Mouse (Mus musculus) myocyte (in vitro differentiated cells): ENCODE data around the gene Stn1. TPM values are rescaled to one million over a fixed set of nuclear protein-coding genes. Genes with fewer than 3 reads are reported as not detected.

ENCODE experiments used
- H3K27me3 ChIP-seq: one replicate; pipeline ENCODE4 v1.6.1; 2011; ENCODE audit not compliant: control insufficient read depth, insufficient read depth, insufficient read length
- H3K36me3 ChIP-seq: one replicate; pipeline ENCODE4 v1.6.1; 2011; ENCODE audit not compliant: control insufficient read depth, insufficient read depth
- H3K4me2 ChIP-seq: one replicate; pipeline ENCODE4 v1.6.1; 2011; ENCODE audit warnings: low read depth, control low read depth
- H3K4me3 ChIP-seq: one replicate; pipeline ENCODE4 v1.5.1; 2011; ENCODE audit warnings: mild to moderate bottlenecking, control low read depth, moderate library complexity
- H3K79me2 ChIP-seq: one replicate; pipeline ENCODE4 v1.6.1; 2011; ENCODE audit not compliant: control insufficient read depth, insufficient read depth
- H3ac ChIP-seq: one replicate; pipeline ENCODE4 v1.6.1; 2011; ENCODE audit not compliant: control insufficient read depth, insufficient read length
- CEBPB ChIP-seq: IDR thresholded peaks from 2 replicates; pipeline ENCODE4 v1.6.1; 2011; ENCODE audit warnings: mild to moderate bottlenecking, moderate library complexity; ENCODE audit not compliant: poor library complexity, insufficient read depth, severe bottlenecking
- E2F4 ChIP-seq: IDR thresholded peaks from one replicate; pipeline ENCODE4 v1.6.1; 2011; ENCODE audit warnings: mild to moderate bottlenecking, control low read depth, moderate library complexity; ENCODE audit not compliant: insufficient read depth
- MAX ChIP-seq: IDR thresholded peaks from one replicate; pipeline ENCODE4 v1.6.1; 2011; ENCODE audit warnings: low read depth, mild to moderate bottlenecking, control low read depth
- MYOD1 ChIP-seq, 3 experiments: IDR thresholded peaks; one replicate each; pipeline ENCODE4 v1.6.1; 2011; ENCODE audit warnings: control low read depth in 2 of 3, low read depth in 2 of 3, mild to moderate bottlenecking in 2 of 3, moderate library complexity in 1 of 3; ENCODE audit not compliant: insufficient read length in 2 of 3, control insufficient read depth in 1 of 3
- MYOG ChIP-seq, 3 experiments: IDR thresholded peaks; one replicate each; pipeline ENCODE4 v1.6.1; 2011; ENCODE audit warnings: control low read depth in 2 of 3, low read depth in 2 of 3, mild to moderate bottlenecking in 2 of 3; ENCODE audit not compliant: insufficient read length in 2 of 3, control insufficient read depth in 1 of 3, insufficient read depth in 1 of 3
- POLR2A ChIP-seq: IDR thresholded peaks from one replicate; pipeline ENCODE4 v1.6.1; 2011; ENCODE audit warnings: low read depth, mild to moderate bottlenecking, control low read depth, moderate library complexity; ENCODE audit not compliant: insufficient read length
- POLR2AphosphoS2 ChIP-seq: IDR thresholded peaks from one replicate; pipeline ENCODE4 v1.6.1; 2011; ENCODE audit warnings: low read depth, control low read depth; ENCODE audit not compliant: insufficient read length
- REST ChIP-seq: IDR thresholded peaks from one replicate; pipeline ENCODE4 v1.6.1; 2011; ENCODE audit warnings: mild to moderate bottlenecking, control low read depth, moderate library complexity; ENCODE audit not compliant: insufficient read depth, insufficient read length
- SRF ChIP-seq: IDR thresholded peaks from one replicate; pipeline ENCODE4 v1.6.1; 2011; ENCODE audit warnings: low read depth; ENCODE audit not compliant: control insufficient read depth, insufficient read length
- TCF12 ChIP-seq: IDR thresholded peaks from one replicate; pipeline ENCODE4 v1.6.1; 2011; ENCODE audit warnings: mild to moderate bottlenecking, control low read depth; ENCODE audit not compliant: poor library complexity, insufficient read depth, severe bottlenecking
- TCF3 ChIP-seq: IDR thresholded peaks from one replicate; pipeline ENCODE4 v1.6.1; 2011; ENCODE audit warnings: low read depth, control low read depth; ENCODE audit not compliant: insufficient read length
- USF1 ChIP-seq: IDR thresholded peaks from one replicate; pipeline ENCODE4 v1.6.1; 2011; ENCODE audit warnings: low read depth, mild to moderate bottlenecking, control low read depth, moderate library complexity
- polyA plus RNA-seq: library from polyadenylated mRNA; unstranded; fragments of >200 nt; fragmentation: generic; extraction: Trizol; gene quantifications from one replicate; pipeline ENCODE4 v1.2.1, GENCODE M21; 2012; ENCODE audit warnings: missing spikeins

Stn1 gene
- polyA plus RNA-seq, 1 experiment: 43.9 TPM

DNA sequence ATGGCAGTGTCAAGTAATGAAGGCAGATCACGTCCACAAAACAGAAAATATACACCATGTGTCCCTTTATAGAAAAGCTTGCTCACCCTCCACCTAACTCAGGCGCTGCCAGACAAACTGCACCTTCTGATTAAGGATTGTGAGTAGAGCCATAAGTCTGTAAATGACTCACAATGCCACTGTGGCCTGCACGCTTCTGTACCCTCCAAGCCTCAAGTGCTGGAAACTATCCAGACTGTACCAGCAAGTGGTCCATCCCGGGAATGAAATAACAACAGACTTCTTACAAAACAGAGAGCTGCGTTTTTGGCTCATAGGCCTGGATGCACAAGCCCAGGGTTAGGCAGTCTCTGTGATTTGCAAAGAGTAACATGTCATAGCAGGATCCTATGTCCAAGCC lies 15.9 kb downstream of the Stn1 start:
- no peaks in the 10 kb centered on the region for H3K27me3 ChIP-seq
- TF ChIP-seq CEBPB (no peak), POLR2A (no peak), SRF (no peak), MYOG (IDR thresholded peaks at IDR 0.05; ENCODE audit: control insufficient read depth in 1 of 3, insufficient read depth in 1 of 3, insufficient read length in 2 of 3, low read depth in 2 of 3) (no peak), POLR2AphosphoS2 (no peak), TCF12 (no peak), USF1 (no peak), REST (no peak), MAX (no peak), MYOD1 (IDR thresholded peaks at IDR 0.05; ENCODE audit: control insufficient read depth in 1 of 3, insufficient read length in 2 of 3, low read depth in 2 of 3) (no peak), TCF3 (no peak), E2F4 (no peak)
- peaks cover 22% of the 10 kb centered on the region for H3K36me3 ChIP-seq
- no peaks in the 10 kb centered on the region for H3K79me2 ChIP-seq
- no peak overlapping the region for H3K4me3 ChIP-seq
- H3ac ChIP-seq: no peak overlapping the region
- no peak overlapping the region for H3K4me2 ChIP-seq

DNA sequence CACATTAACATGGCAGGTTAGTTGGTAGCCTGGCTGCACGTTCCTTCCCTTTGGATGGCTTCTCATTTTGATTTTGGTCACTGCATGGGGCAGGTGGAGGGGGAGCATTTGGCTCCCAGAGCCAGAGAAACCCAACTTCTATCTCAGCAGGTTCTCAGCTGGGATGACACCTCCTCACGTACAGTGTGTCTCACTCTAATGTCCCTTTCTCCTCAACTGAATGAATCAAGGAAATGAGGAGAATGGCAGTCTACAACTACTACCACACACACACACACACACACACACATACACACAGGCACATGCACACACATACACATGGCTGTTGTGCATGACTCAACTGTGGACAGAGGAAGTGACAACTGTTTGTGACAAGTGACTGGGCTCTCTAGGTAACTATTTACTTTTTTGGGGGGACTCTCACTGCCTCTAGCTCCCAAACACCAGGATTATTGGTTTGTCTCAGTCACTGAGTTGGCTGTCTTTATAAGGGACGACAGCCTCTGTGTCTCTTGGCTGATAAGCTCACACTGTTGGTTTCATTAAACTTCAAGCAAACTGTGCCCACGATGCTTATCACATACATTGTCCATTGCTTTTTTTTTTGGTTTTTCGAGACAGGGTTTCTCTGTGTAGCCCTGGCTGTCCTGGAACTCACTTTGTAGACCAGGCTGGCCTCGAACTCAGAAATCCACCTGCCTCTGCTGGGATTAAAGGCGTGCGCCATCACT lies 18.0 kb downstream of the Stn1 start:
- H3K36me3 ChIP-seq: peaks cover 24% of the 10 kb centered on the region
- no peak overlapping the region for H3ac ChIP-seq
- TF ChIP-seq MAX: no peak
- H3K27me3 ChIP-seq: no peaks in the 10 kb centered on the region
- no peaks in the 10 kb centered on the region for H3K79me2 ChIP-seq
- H3K4me2 ChIP-seq: no peak overlapping the region
- no peak overlapping the region for H3K4me3 ChIP-seq

DNA sequence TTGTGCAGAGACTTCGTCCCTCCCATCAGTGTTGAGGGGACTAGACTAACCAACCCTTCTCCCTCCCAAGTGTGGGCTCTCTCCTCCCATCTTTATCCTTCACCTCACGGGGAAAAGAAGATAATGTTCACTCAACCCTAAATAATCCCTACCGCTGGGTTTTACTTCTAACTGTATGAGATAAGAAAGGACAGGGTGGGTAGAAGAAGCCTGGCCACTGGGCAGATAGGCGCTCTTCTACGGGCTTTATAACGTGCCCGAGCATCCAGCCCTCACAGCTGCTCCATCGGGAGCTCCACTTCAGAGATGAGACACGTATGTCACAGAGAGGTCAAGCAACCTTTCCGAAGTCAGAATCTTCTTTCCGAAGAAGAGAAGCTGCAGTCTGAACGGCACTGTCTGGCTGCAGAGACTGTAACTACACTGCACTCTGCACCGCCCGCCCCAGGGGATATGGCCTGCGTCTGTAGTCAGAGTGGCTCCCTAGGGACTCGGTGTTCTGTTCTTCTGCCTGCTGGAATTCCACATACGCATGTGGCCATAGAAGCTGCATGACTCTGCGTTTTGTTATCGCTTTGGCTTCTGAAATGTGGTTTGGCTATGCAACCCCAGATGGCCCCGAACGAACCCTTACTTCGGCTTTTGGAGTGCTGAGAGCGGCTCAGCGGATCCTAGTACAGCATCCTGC lies 18.7 kb downstream of the Stn1 start:
- H3K79me2 ChIP-seq: no peaks in the 10 kb centered on the region
- peaks cover 24% of the 10 kb centered on the region for H3K36me3 ChIP-seq
- H3ac ChIP-seq: no peak overlapping the region
- no peak overlapping the region for H3K4me3 ChIP-seq
- H3K27me3 ChIP-seq: no peaks in the 10 kb centered on the region
- TF ChIP-seq MYOG (IDR thresholded peaks at IDR 0.05; ENCODE audit: control insufficient read depth in 1 of 3, insufficient read depth in 1 of 3, insufficient read length in 2 of 3, low read depth in 2 of 3) (no peak), E2F4 (no peak), REST (no peak), MAX (no peak), POLR2A (no peak), CEBPB (no peak), POLR2AphosphoS2 (no peak), SRF (no peak), MYOD1 (IDR thresholded peaks at IDR 0.05; ENCODE audit: control insufficient read depth in 1 of 3, insufficient read length in 2 of 3, low read depth in 2 of 3) (no peak), USF1 (no peak), TCF12 (no peak), TCF3 (no peak)
- no peak overlapping the region for H3K4me2 ChIP-seq

DNA sequence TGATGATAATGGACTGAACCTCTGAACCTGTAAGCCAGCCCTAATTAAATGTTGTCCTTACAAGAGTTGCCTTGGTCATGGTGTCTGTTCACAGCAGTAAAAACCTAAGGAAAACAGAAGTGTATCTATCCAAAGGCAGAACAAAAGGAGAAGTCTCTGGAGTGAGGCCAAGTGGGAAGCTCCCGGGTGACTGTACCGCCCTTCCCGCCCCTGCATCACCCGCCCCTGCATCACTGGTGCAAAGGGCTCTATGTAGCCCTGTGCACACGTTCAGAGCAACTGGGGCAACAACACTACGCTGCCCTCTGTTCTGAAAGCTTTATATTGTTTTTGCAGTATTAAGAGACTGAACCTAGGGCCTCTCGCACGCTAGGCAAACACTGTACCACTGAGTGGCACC lies 19.7 kb downstream of the Stn1 start:
- no peaks in the 10 kb centered on the region for H3K79me2 ChIP-seq
- H3K4me3 ChIP-seq: no peak overlapping the region
- H3K4me2 ChIP-seq: no peak overlapping the region
- TF ChIP-seq USF1 (no peak), REST (no peak), E2F4 (no peak), SRF (no peak), MYOD1 (IDR thresholded peaks at IDR 0.05; ENCODE audit: control insufficient read depth in 1 of 3, insufficient read length in 2 of 3, low read depth in 2 of 3) (no peak), MAX (no peak), POLR2AphosphoS2 (no peak), POLR2A (no peak)
- peaks cover 15% of the 10 kb centered on the region for H3K36me3 ChIP-seq
- H3K27me3 ChIP-seq: no peaks in the 10 kb centered on the region
- H3ac ChIP-seq: no peak overlapping the region

GRCm38 (mm10) chr19:47516879-47517278 lies 20.4 kb downstream of the Stn1 start:
- Histone ChIP-seq H3K36me3 (peaks cover 8% of the 10 kb centered on the region), H3ac (no peak overlapping the region)
- TF ChIP-seq SRF: no peak
- no peak for TF ChIP-seq USF1
- no peak for TF ChIP-seq CEBPB
- no peak for TF ChIP-seq MAX
- TF ChIP-seq POLR2A: no peak
- no peak for TF ChIP-seq POLR2AphosphoS2
- TF ChIP-seq TCF12: no peak
- no peak for TF ChIP-seq REST
- TF ChIP-seq MYOG (IDR thresholded peaks at IDR 0.05; ENCODE audit: control insufficient read depth in 1 of 3, insufficient read depth in 1 of 3, insufficient read length in 2 of 3, low read depth in 2 of 3): no peak
- TF ChIP-seq MYOD1 (IDR thresholded peaks at IDR 0.05; ENCODE audit: control insufficient read depth in 1 of 3, insufficient read length in 2 of 3, low read depth in 2 of 3): no peak

More at GRCm38 (mm10) chr19:47516879-47517278, 20.4 kb downstream of the Stn1 start:
- Histone ChIP-seq H3K4me2 (no peak overlapping the region), H3K27me3 (no peaks in the 10 kb centered on the region), H3K79me2 (no peaks in the 10 kb centered on the region), H3K4me3 (no peak overlapping the region)
